Mouse (Mus musculus): ENCODE data around the gene Rfc4. TPM values are rescaled to one million over a fixed set of nuclear protein-coding genes. Genes with fewer than 3 reads are reported as not detected.
A peak's percentile ranks its signal among the peaks of the same experiment; 100 is the strongest.

Rfc4 gene
- total RNA-seq, 2 experiments from 2014 or later = 9.7 to 11.5 TPM

GRCm38 (mm10) chr16:23136406-23136970, 9.0 kb upstream of the Rfc4 start:
- intact Hi-C loops (cut with DNase I) = loop anchor here (5.0 kb wide), 2 partner anchors 44 to 259 kb away; no protein-coding TSS in a partner anchor
- no peak for DNase-seq

DNA sequence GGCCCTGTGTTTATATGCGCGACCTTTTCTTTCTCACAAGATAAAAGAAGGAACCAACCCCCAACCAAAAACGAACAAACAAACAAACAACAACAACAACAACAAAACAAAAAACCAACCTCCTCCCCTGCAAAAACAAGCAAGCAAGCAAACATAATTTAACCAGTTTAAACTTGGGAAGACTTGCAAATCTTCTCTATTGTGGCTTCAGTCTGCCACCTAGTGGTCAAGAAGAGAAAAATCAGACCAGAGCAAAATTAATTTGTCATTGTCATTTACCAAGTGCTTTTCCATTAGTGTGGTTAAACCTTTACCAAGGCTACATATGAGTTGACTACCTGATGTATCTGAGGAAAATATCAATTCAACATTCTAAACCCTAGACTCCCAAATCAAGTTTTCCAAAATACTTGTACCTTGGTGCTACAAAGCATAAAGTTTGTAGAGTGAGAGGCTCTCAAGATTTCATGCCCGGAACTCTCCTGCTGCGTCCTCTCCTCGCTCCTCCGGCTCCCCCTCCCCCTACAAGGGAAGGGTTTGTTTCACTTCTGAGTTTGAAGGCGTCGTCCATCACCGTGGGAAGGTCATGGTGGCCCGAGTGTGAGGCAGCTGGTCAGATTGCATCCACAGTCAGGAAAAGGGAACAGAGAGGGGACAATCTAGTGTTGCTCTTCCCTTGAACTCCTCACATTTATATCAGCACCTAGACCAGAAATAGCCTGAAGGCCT, 8.0 kb upstream of the Rfc4 start:
- intact Hi-C loops (cut with DNase I) = loop anchor here (5.0 kb wide), 2 partner anchors 43 to 258 kb away; no protein-coding TSS in a partner anchor
- DNase-seq = no peak

DNA sequence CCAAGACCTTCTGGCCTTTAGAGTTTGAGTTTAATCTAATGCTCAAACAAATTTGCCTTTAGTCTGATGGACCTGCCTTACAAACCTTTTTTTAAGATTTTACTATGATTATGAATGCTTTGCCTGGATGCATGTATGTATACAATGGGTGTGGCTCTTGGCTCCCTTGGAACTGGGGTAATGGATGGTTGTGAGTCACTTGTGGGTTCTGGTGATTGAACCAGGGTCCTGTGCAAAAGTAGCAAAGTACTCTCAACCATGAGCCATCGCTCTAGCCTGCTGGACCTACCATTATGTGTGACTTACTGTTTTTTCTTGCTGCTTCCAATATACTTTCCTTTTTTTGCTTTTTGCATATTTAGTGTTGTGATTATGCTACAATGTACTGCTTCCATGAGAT, 4.8 kb upstream of the Rfc4 start:
- intact Hi-C loops (cut with DNase I) = no loop called here
- no peak for DNase-seq

DNA sequence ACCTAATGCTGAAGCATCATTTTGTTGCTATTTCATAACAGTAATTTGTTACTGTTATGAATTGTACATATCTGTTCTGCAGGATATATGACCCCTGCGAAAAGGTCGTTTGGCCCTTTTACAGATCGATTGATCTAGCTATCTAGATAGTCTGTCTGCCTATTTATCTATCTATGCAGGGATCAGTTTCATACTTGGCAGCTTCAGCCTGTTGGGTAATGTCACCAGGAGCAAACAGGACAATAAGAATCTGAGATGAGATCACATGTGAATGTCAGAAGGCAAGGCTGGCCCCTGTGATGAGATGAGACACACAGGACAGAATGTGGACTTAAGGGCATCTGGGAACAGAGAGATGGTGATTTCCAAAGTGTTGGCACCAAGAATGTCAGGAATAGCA, 2.8 kb upstream of the Rfc4 start:
- intact Hi-C loops (cut with DNase I) = no loop called here
- no peak for DNase-seq

DNA sequence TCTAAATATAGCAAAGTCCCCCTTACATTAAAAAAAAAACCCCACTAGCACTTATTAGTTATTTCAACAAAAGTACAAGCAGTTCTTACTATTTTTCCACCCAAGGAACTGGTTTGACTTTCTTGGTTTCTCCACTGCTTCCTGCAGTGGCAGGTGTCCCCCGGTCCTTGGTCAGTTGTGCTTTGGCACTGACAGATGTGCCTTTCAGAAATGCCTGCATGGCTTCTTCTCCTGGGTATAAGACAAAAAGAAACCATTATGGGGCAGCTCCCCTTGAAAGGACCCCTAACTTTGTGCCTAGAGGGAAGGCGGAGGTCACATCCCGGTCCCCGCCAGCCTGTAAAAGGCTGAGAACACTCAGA, 245 bp downstream of the Rfc4 start:
- no peak for DNase-seq
- intact Hi-C loops (cut with DNase I) = no loop called here

GRCm38 (mm10) chr16:23124398-23124797, 3.1 kb downstream of the Rfc4 start:
- DNase-seq = no peak
- intact Hi-C loops (cut with DNase I) = no loop called here

- no peak for DNase-seq
- intact Hi-C loops (cut with DNase I) = no loop called here
Measured at GRCm38 (mm10) chr16:23123104-23123503, 4.4 kb downstream of the Rfc4 start.

GRCm38 (mm10) chr16:23122446-23122845, 5.1 kb downstream of the Rfc4 start:
- intact Hi-C loops (cut with DNase I) = no loop called here

DNA sequence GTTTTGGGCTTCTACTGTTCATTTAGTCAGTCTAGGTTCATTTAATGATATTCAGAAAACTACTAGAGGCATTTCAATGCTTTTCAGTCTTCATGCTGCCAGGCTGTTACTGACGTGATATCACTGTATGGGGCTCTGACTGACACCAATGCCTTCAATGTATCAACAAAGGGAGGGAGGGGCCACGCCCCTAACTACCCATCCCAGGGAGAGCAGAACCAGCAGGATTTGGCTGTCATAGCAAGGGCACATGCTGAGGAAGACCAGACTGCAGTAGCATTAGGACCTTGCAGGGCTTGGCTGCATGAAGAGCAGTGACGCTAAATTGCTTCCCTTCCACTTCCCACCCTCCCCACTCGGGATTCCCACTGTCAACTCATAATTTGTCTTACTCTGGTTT, 10.4 kb downstream of the Rfc4 start:
- intact Hi-C loops (cut with DNase I) = no loop called here

More at GRCm38 (mm10) chr16:23122446-23122845, 5.1 kb downstream of the Rfc4 start:
- DNase-seq = no peak

DNA sequence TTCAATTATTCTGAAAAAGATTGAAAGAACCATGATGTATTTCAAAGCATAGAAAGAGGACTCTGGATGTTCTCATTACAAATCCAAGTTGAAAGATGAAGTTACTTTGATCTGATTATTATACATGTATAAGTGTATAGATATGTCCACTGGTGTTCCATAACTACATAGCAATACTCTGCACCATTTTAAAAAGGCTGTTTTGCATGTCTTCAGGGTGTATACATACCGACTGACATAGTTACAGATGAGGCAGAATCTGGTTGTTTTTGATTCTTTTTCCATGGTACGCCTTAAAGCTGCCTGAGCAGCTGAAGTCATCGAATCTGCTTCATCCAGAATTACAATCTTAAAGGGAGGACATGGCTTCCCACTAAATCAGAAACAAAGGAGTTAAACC, 12.1 kb downstream of the Rfc4 start:
- intact Hi-C loops (cut with DNase I) = no loop called here

More for the DNA sequence above, 10.4 kb downstream of the Rfc4 start:
- DNase-seq = no peak

DNA sequence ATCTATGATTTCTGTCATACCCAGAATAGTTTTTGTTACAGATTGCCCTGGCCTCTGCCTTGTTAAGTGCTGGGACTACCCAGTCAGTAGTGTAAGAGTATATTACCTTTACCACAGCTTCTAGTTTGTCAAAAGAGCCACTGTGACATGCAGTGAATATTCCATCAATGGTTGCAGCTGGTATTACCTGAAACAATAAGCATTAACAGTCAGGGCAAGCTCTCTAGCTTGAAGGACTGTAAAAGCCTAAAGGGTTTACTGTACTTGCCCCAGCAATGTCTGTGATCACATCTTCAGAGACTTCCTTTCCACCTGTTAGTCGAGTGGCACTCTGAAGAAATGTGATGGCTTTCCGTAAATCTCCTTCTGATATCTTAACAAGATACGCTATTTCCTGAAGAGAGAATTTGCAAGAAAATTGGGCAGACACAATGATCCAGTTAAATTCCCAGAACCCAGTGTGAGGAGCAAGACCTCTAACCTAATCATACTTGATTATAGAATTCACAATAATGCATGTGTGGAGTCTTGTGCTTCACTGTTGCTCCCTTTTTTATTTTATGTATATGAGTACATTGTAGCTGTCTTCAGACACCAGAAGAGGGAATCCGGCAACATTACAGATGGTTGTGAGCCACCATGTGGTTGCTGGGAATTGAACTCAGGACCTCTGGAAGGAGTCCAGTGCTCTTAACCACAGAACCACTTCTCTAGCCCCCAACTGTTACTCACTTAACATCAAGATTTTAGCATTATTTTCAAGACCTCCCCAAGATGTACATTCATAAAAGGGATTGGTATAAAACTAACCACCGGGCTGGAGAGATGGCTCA, 13.0 kb downstream of the Rfc4 start:
- no peak for DNase-seq
- intact Hi-C loops (cut with DNase I) = no loop called here

More for the DNA sequence above, 12.1 kb downstream of the Rfc4 start:
- DNase-seq = no peak

DNA sequence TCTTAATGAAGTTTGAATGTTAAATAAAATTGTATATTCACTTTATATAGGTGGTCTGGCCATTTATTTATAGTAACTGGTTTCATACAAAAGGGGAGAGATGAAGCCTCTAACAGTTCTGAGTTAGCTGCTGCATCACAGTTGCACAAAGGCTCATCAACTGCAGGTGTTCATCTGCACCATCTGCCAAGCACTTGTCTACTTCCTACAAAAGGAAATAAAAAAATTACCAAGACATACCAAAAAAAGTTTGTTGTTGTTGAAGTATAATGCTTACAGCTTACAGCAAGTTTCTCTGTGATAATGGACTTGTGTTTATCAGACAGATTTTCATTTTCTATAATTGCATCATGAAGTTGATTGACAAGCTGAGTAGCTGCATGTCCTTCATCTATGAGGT, 13.6 kb downstream of the Rfc4 start:
- intact Hi-C loops (cut with DNase I) = no loop called here
- DNase-seq = no peak

- DNase-seq = no peak
- intact Hi-C loops (cut with DNase I) = no loop called here
Measured at GRCm38 (mm10) chr16:23112861-23113435, 14.6 kb downstream of the Rfc4 start.

- intact Hi-C loops (cut with DNase I) = no loop called here
- no peak for DNase-seq
Measured at GRCm38 (mm10) chr16:23112348-23112747, 15.2 kb downstream of the Rfc4 start.

GRCm38 (mm10) chr16:23109350-23110280, 17.9 kb downstream of the Rfc4 start:
- intact Hi-C loops (cut with DNase I) = no loop called here

GRCm38 (mm10) chr16:23108943-23109342, 18.6 kb downstream of the Rfc4 start:
- no peak for DNase-seq
- intact Hi-C loops (cut with DNase I) = no loop called here

More at GRCm38 (mm10) chr16:23109350-23110280, 17.9 kb downstream of the Rfc4 start:
- DNase-seq = no peak

GRCm38 (mm10) chr16:23107946-23108759, 19.4 kb downstream of the Rfc4 start:
- peak; percentile 86 for DNase-seq
- intact Hi-C loops (cut with DNase I) = no loop called here

GRCm38 (mm10) chr16:23107231-23107942, 20.1 kb downstream of the Rfc4 start, which contains the start of gene Eif4a2:
TSS of gene Eif4a2 (plus strand) at chr16:23107444.
- intact Hi-C loops (cut with DNase I) = no loop called here
- peak; percentile 92 for DNase-seq
